Mouse (Mus musculus) thymus, adult 2 months (tissue): Measurements from ENCODE around the gene 1190002N15Rik.

Experiments used
- CTCF ChIP-seq: fragments of 200-500 bp; IDR thresholded peaks from 2 replicates; pipeline ENCODE4 v1.5.1; 2012; ENCODE audit warnings: mild to moderate bottlenecking, control low read depth, low read length, moderate library complexity, borderline replicate concordance; ENCODE audit not compliant: control insufficient read depth, poor library complexity, insufficient read depth; ENCODE audit errors: extremely low read depth
- POLR2A ChIP-seq: fragments of 200-500 bp; IDR thresholded peaks from 2 replicates; pipeline ENCODE4 v1.6.1; 2012; ENCODE audit warnings: mild to moderate bottlenecking, low read length, control low read depth, moderate library complexity; ENCODE audit not compliant: control insufficient read depth, poor library complexity, insufficient read depth; ENCODE audit errors: extremely low read depth

- TF ChIP-seq CTCF (no peak), POLR2A (no peak)
These were observed 55.5 kb downstream of the 1190002N15Rik start for GRCm38 (mm10) chr9:94482215-94482975.
